Mouse (Mus musculus) left cerebral cortex, adult 18-20 months (tissue): ENCODE data around the gene Gm2026. TPM values are rescaled to one million over a fixed set of nuclear protein-coding genes. Genes with fewer than 3 reads are reported as not detected.
"Not testable (repeated sequence)": the region's sequence is repeated elsewhere in the genome, so short reads cannot be mapped to it uniquely, and the experiment has no call there.

Experiments
- DNase-seq, 2 experiments: peaks; one replicate each; pipeline ENCODE4 v3.0.0; 2021 to 2022; ENCODE audit warnings: low spot score in 2 of 2, mixed read lengths in 1 of 2
- long read RNA-seq, 2 experiments: library from polyadenylated mRNA; stranded (forward); transcript quantifications; one replicate each; pipeline ENCODE4 v2.0.0; 2021
- total RNA-seq, 2 experiments: library from RNA; stranded (reverse); gene quantifications; 2 replicates each; pipeline ENCODE4 v1.2.3; 2021

Gm2026 gene
- total RNA-seq: 10 to 100 TPM; 49.6 to 55.7 TPM
- long read RNA-seq, experiment 1, partial matches to known transcripts: 0 of 4 reads
- long read RNA-seq, experiment 1, other reads (novel, unspliced or antisense): 3 of 4 reads
- long read RNA-seq, experiment 2, transcript Gm2026-201 (4 exons, 1,621 nt): major isoform, 5 of 7 reads
- long read RNA-seq, experiment 2, partial matches to known transcripts: 0 of 7 reads
- long read RNA-seq, experiment 2, other reads (novel, unspliced or antisense): 2 of 7 reads

GRCm38 (mm10) chr2:175965031-175965430, at the start of gene Gm2026:
Gene Gm2026, plus strand, starts transcription at chr2:175965331.
- not testable (repeated sequence) for DNase-seq

GRCm38 (mm10) chr2:175931000-175931399, 34.1 kb upstream of the Gm2026 start, which contains the start of gene Zfp966:
Gene Zfp966, minus strand, starts transcription at chr2:175931100.
- not testable (repeated sequence) for DNase-seq

Other genes starting within 250 kb of the Gm2026 start
- not detected for gene Gm2007, start 223.8 kb upstream of the Gm2026 start, total RNA-seq
- 10 to 100 TPM in 1 of 2 experiments, not detected in 1; 16.9 TPM for gene Gm14288, start 164.2 kb upstream of the Gm2026 start, total RNA-seq
- 10 to 100 TPM; 51.8 to 58.8 TPM for gene Gm6710, start 96.1 kb upstream of the Gm2026 start, total RNA-seq
- gene Zfp966, start 34.2 kb upstream of the Gm2026 start, total RNA-seq: 1 to 10 TPM; 6.0 to 6.1 TPM
- gene Gm2004, start 184.5 kb downstream of the Gm2026 start, total RNA-seq: 10 to 100 TPM in 1 of 2 experiments, 1 to 10 TPM in 1; 7.1 to 16.4 TPM